Mouse (Mus musculus): ENCODE measurements at regions not wholly inside any gene's neighbourhood (a gene's known extent, or its start where the extent isn't known, plus 50 kb on each side); places are given as distances from the start of the nearest gene placed in this dataset.
"Not testable (repeated sequence)": the region's sequence is repeated elsewhere in the genome, so short reads cannot be mapped to it uniquely, and the experiment has no call there.

GRCm38 (mm10) chr16:9094201-9094600 is 264.3 kb downstream of the 1810013L24Rik start:
- intact Hi-C loops (cut with DNase I) = no loop called here
- DNase-seq = no peak

GRCm38 (mm10) chr16:9106211-9106610 is 276.3 kb downstream of the 1810013L24Rik start:
- intact Hi-C loops (cut with DNase I) = no loop called here
- DNase-seq = no peak

GRCm38 (mm10) chr16:9106676-9107075 is 276.8 kb downstream of the 1810013L24Rik start:
- DNase-seq; intact Hi-C loops (cut with DNase I): not testable (repeated sequence)

- DNase-seq = no peak
- intact Hi-C loops (cut with DNase I) = no loop called here
These were observed 283.9 kb downstream of the 1810013L24Rik start for GRCm38 (mm10) chr16:9113801-9114200.

- DNase-seq = no peak
- intact Hi-C loops (cut with DNase I) = no loop called here
These were observed 285.6 kb downstream of the 1810013L24Rik start for GRCm38 (mm10) chr16:9115548-9115947.

GRCm38 (mm10) chr16:9121581-9121980 is 291.7 kb downstream of the 1810013L24Rik start:
- intact Hi-C loops (cut with DNase I) = no loop called here
- no peak for DNase-seq

- intact Hi-C loops (cut with DNase I) = no loop called here
- no peak for DNase-seq
These were observed 302.2 kb downstream of the 1810013L24Rik start for GRCm38 (mm10) chr16:9132113-9132512.

GRCm38 (mm10) chr16:9132778-9133177 is 302.9 kb downstream of the 1810013L24Rik start:
- DNase-seq = no peak
- intact Hi-C loops (cut with DNase I) = no loop called here

- DNase-seq = no peak
- intact Hi-C loops (cut with DNase I) = no loop called here
These were observed 305.5 kb downstream of the 1810013L24Rik start for GRCm38 (mm10) chr16:9135377-9135776.

- DNase-seq = no peak
- intact Hi-C loops (cut with DNase I) = no loop called here
These were observed 308.8 kb downstream of the 1810013L24Rik start for GRCm38 (mm10) chr16:9138552-9139224.

GRCm38 (mm10) chr16:9139405-9139804 is 309.5 kb downstream of the 1810013L24Rik start:
- intact Hi-C loops (cut with DNase I) = no loop called here

GRCm38 (mm10) chr16:9149209-9150135 is 319.6 kb downstream of the 1810013L24Rik start:
- DNase-seq = no peak
- intact Hi-C loops (cut with DNase I) = no loop called here

More at GRCm38 (mm10) chr16:9139405-9139804, 309.5 kb downstream of the 1810013L24Rik start:
- no peak for DNase-seq

- intact Hi-C loops (cut with DNase I) = no loop called here
- no peak for DNase-seq
These were observed 322.0 kb downstream of the 1810013L24Rik start for GRCm38 (mm10) chr16:9151936-9152335.

GRCm38 (mm10) chr16:9153501-9153900 is 323.6 kb downstream of the 1810013L24Rik start:
- intact Hi-C loops (cut with DNase I) = no loop called here
- no peak for DNase-seq

GRCm38 (mm10) chr16:9165763-9166310 is 335.9 kb downstream of the 1810013L24Rik start:
- intact Hi-C loops (cut with DNase I) = no loop called here
- no peak for DNase-seq

- intact Hi-C loops (cut with DNase I) = no loop called here
- DNase-seq = no peak
These were observed 346.5 kb downstream of the 1810013L24Rik start for GRCm38 (mm10) chr16:9176402-9176801.

GRCm38 (mm10) chr16:9195821-9196220 is 365.9 kb downstream of the 1810013L24Rik start:
- DNase-seq = no peak
- intact Hi-C loops (cut with DNase I) = no loop called here

GRCm38 (mm10) chr16:9198903-9199532 is 369.1 kb downstream of the 1810013L24Rik start:
- no peak for DNase-seq
- intact Hi-C loops (cut with DNase I) = no loop called here

- DNase-seq = no peak
- intact Hi-C loops (cut with DNase I) = no loop called here
These were observed 378.7 kb downstream of the 1810013L24Rik start for GRCm38 (mm10) chr16:9208602-9209001.

GRCm38 (mm10) chr16:9211485-9211884 is 381.6 kb downstream of the 1810013L24Rik start:
- DNase-seq = no peak
- intact Hi-C loops (cut with DNase I) = no loop called here

GRCm38 (mm10) chr16:9215131-9215530 is 385.2 kb downstream of the 1810013L24Rik start:
- DNase-seq = no peak
- intact Hi-C loops (cut with DNase I) = no loop called here

All from heart, postnatal 36 days (tissue).